ENCODE assay signal across 26 mouse cellular contexts in genomic region chr13:59338436-59338835, GRCm38 (mm10).
"Had no signal": no experiment of that assay in that cellular context is flagged by ENCODE, and none has a peak within 500 bp of the region (broad histone marks: within the 10 kb centered on the region; RNA-seq: fewer than 3 reads in every experiment).

No protein-coding gene starts in this region.

- H3K9ac ChIP-seq: heart, embryonic 13.5 days; heart, embryonic 15.5 days; hindbrain, embryonic 13.5 days; hindbrain, embryonic 15.5 days; kidney, embryonic 15.5 days; limb, embryonic 13.5 days; limb, embryonic 15.5 days; liver, embryonic 12.5 days; liver, embryonic 14.5 days had no signal

- DNase-seq: gastrocnemius, postnatal 14 days; gastrocnemius, postnatal 36 days; heart, adult 11 months; heart, adult 2 months; heart, postnatal 14 days; heart, postnatal 36 days; kidney, adult 11 months; kidney, adult 2 months; kidney, adult 9 months; kidney, postnatal 14 days; kidney, postnatal 36 days; layer of hippocampus, adult 9-11 months; layer of hippocampus, postnatal 36 days; left cerebral cortex, postnatal 4 days had no signal

- H3K4me1 ChIP-seq: heart, embryonic 13.5 days; heart, embryonic 15.5 days; hindbrain, embryonic 15.5 days; kidney, embryonic 15.5 days; limb, embryonic 15.5 days; liver, embryonic 12.5 days had no signal

- H3K4me3 ChIP-seq: heart, adult 2 months; heart, embryonic 13.5 days; heart, embryonic 15.5 days; hindbrain, embryonic 13.5 days; hindbrain, embryonic 15.5 days; kidney, embryonic 15.5 days; limb, embryonic 13.5 days; limb, embryonic 15.5 days; liver, embryonic 12.5 days had no signal

- ATAC-seq: intestine, embryonic 16.5 days; liver, embryonic 12.5 days had no signal

- H3K4me2 ChIP-seq: heart, embryonic 11.5 days; heart, embryonic 13.5 days; heart, embryonic 15.5 days; hindbrain, embryonic 13.5 days; hindbrain, embryonic 15.5 days; kidney, embryonic 15.5 days; limb, embryonic 13.5 days; limb, embryonic 15.5 days; liver, embryonic 12.5 days had no signal

- H3K27ac ChIP-seq: heart, adult 2 months; heart, embryonic 13.5 days; heart, embryonic 15.5 days; hindbrain, embryonic 13.5 days; hindbrain, embryonic 15.5 days; kidney, embryonic 15.5 days; kidney, postnatal 0 days; limb, embryonic 13.5 days; limb, embryonic 15.5 days; liver, embryonic 12.5 days; liver, embryonic 14.5 days had no signal

- H3K27me3 ChIP-seq: heart, embryonic 13.5 days; heart, embryonic 15.5 days; hindbrain, embryonic 13.5 days; hindbrain, embryonic 15.5 days; kidney, embryonic 15.5 days; limb, embryonic 13.5 days; liver, embryonic 12.5 days had no signal

- H3K9me3 ChIP-seq: heart, embryonic 13.5 days; heart, embryonic 15.5 days; hindbrain, embryonic 13.5 days; hindbrain, embryonic 15.5 days; kidney, embryonic 15.5 days; limb, embryonic 13.5 days; limb, embryonic 15.5 days; liver, embryonic 12.5 days had no signal

- H3K36me3 ChIP-seq: heart, embryonic 13.5 days; heart, embryonic 15.5 days; hindbrain, embryonic 13.5 days; hindbrain, embryonic 15.5 days; kidney, embryonic 15.5 days; limb, embryonic 13.5 days; limb, embryonic 15.5 days; liver, embryonic 12.5 days had no signal
